Mouse (Mus musculus) midbrain, embryonic 15.5 days (tissue): ENCODE results near the gene Pigl. TPM values are rescaled to one million over a fixed set of nuclear protein-coding genes. Genes with fewer than 3 reads are reported as not detected.
"Not testable (repeated sequence)": the region's sequence is repeated elsewhere in the genome, so short reads cannot be mapped to it uniquely, and the experiment has no call there.

Experiments
- ATAC-seq: fragments of 200-750 bp; cut with Nextera tagmentation; replicated peaks from 2 replicates; pipeline ENCODE4 v1.8.0; 2017; ENCODE audit warnings: moderate TSS enrichment
- H3K27ac ChIP-seq: fragments of 300-500 bp; sonication (generic); 2 replicates; pipeline ENCODE4 v1.5.1; 2015; ENCODE audit warnings: mild to moderate bottlenecking, inconsistent platforms
- H3K27me3 ChIP-seq: fragments of 300-500 bp; sonication (generic); replicated peaks from 2 replicates; pipeline ENCODE4 v1.6.1; 2015; ENCODE audit warnings: inconsistent platforms
- H3K36me3 ChIP-seq: fragments of 300-500 bp; sonication (generic); replicated peaks from 2 replicates; pipeline ENCODE4 v1.6.1; 2015; ENCODE audit warnings: inconsistent platforms
- H3K4me1 ChIP-seq: fragments of 300-500 bp; sonication (generic); 2 replicates; pipeline ENCODE4 v1.6.1; 2015; ENCODE audit warnings: inconsistent platforms
- H3K4me2 ChIP-seq: fragments of 300-500 bp; sonication (generic); 2 replicates; pipeline ENCODE4 v1.6.1; 2015; ENCODE audit warnings: inconsistent platforms, mild to moderate bottlenecking, moderate library complexity
- H3K4me3 ChIP-seq: fragments of 300-500 bp; sonication (generic); 2 replicates; pipeline ENCODE4 v1.5.1; 2015; ENCODE audit warnings: mild to moderate bottlenecking, inconsistent platforms
- H3K9ac ChIP-seq: fragments of 300-500 bp; sonication (generic); 2 replicates; pipeline ENCODE4 v1.6.1; 2015; ENCODE audit warnings: mild to moderate bottlenecking, inconsistent platforms
- H3K9me3 ChIP-seq: fragments of 300-500 bp; sonication (generic); 2 replicates; pipeline ENCODE4 v1.6.1; 2016; ENCODE audit warnings: inconsistent platforms
- WGBS: fragments of 180-500 bp; shearing (Covaris S2); methylation state at CpG from one replicate; pipeline ENCODE4 v1.1.7; 2015; ENCODE audit warnings: mixed read lengths; 5-methylcytosine and 5-hydroxymethylcytosine counted together
- polyA plus RNA-seq: library from polyadenylated mRNA; unstranded; fragments of >200 nt; fragmentation: Nextera tagmentation; extraction: Ambion mirVana; gene quantifications from 2 replicates; pipeline ENCODE4 v1.2.1, GENCODE M21; 2015

Pigl gene
- polyA plus RNA-seq, 1 experiment from 2014 or later: 8.6 TPM

- H3K4me1 ChIP-seq, H3K36me3 ChIP-seq, H3K4me2 ChIP-seq, H3K9ac ChIP-seq, H3K4me3 ChIP-seq, H3K27me3 ChIP-seq, H3K9me3 ChIP-seq, ATAC-seq, H3K27ac ChIP-seq: not testable (repeated sequence)
- WGBS: 95% methylated on average over 13 of the region's 13 CpGs
These were observed 50.1 kb downstream of the Pigl start for GRCm38 (mm10) chr11:62508365-62508764.

- H3K4me2 ChIP-seq, H3K27ac ChIP-seq, H3K4me3 ChIP-seq, ATAC-seq, H3K9ac ChIP-seq, H3K27me3 ChIP-seq, H3K4me1 ChIP-seq, H3K36me3 ChIP-seq, H3K9me3 ChIP-seq: not testable (repeated sequence)
- WGBS: 97% methylated on average over 5 of the region's 5 CpGs
These were observed 50.6 kb downstream of the Pigl start for GRCm38 (mm10) chr11:62508816-62509215.

- Histone ChIP-seq H3K27me3 (no peaks in the 10 kb centered on the region), H3K4me2 (no peak overlapping the region), H3K36me3 (no peaks in the 10 kb centered on the region), H3K9me3 (no peaks in the 10 kb centered on the region), H3K9ac (no peak overlapping the region), H3K4me1 (no peaks in the 10 kb centered on the region), H3K27ac (no peak overlapping the region), H3K4me3 (no peak overlapping the region)
- ATAC-seq: no peak
- 81% methylated on average over 3 of the region's 3 CpGs for WGBS
These were observed 51.3 kb downstream of the Pigl start for GRCm38 (mm10) chr11:62509571-62509970.

- WGBS: 87% methylated on average over 5 of the region's 5 CpGs
- Histone ChIP-seq H3K36me3 (no peaks in the 10 kb centered on the region), H3K4me2 (no peak overlapping the region), H3K4me3 (no peak overlapping the region), H3K4me1 (no peaks in the 10 kb centered on the region), H3K9ac (no peak overlapping the region), H3K27ac (no peak overlapping the region), H3K27me3 (no peaks in the 10 kb centered on the region), H3K9me3 (no peaks in the 10 kb centered on the region)
- no peak for ATAC-seq
These were observed 52.7 kb downstream of the Pigl start for GRCm38 (mm10) chr11:62510956-62511355.

GRCm38 (mm10) chr11:62511444-62512202, 53.4 kb downstream of the Pigl start:
- no peak overlapping the region for H3K27ac ChIP-seq
- no peak overlapping the region for H3K4me3 ChIP-seq
- no peaks in the 10 kb centered on the region for H3K36me3 ChIP-seq
- no peak overlapping the region for H3K9ac ChIP-seq
- no peak for ATAC-seq
- no peaks in the 10 kb centered on the region for H3K27me3 ChIP-seq
- H3K4me2 ChIP-seq: no peak overlapping the region
- 71% methylated on average over 13 of the region's 13 CpGs for WGBS
- H3K9me3 ChIP-seq: no peaks in the 10 kb centered on the region
- H3K4me1 ChIP-seq: no peaks in the 10 kb centered on the region

- no peaks in the 10 kb centered on the region for H3K9me3 ChIP-seq
- no peaks in the 10 kb centered on the region for H3K27me3 ChIP-seq
- no peak overlapping the region for H3K9ac ChIP-seq
- no peak overlapping the region for H3K4me2 ChIP-seq
- H3K4me1 ChIP-seq: no peaks in the 10 kb centered on the region
- no peak overlapping the region for H3K27ac ChIP-seq
- no peaks in the 10 kb centered on the region for H3K36me3 ChIP-seq
- no peak overlapping the region for H3K4me3 ChIP-seq
- no peak for ATAC-seq
- WGBS: 91% methylated on average over 8 of the region's 8 CpGs
These were observed 54.3 kb downstream of the Pigl start for GRCm38 (mm10) chr11:62512529-62513080.

- Histone ChIP-seq H3K4me2 (no peak overlapping the region), H3K27ac (no peak overlapping the region), H3K4me1 (no peaks in the 10 kb centered on the region), H3K27me3 (no peaks in the 10 kb centered on the region), H3K9ac (no peak overlapping the region), H3K36me3 (no peaks in the 10 kb centered on the region), H3K4me3 (no peak overlapping the region), H3K9me3 (no peaks in the 10 kb centered on the region)
- WGBS: 79% methylated on average over 6 of the region's 6 CpGs
- no peak for ATAC-seq
These were observed 55.1 kb downstream of the Pigl start for GRCm38 (mm10) chr11:62513311-62513710.

GRCm38 (mm10) chr11:62518991-62519390, 60.7 kb downstream of the Pigl start:
- Histone ChIP-seq H3K4me3 (no peak overlapping the region), H3K4me1 (no peaks in the 10 kb centered on the region), H3K4me2 (no peak overlapping the region), H3K27ac (no peak overlapping the region), H3K27me3 (no peaks in the 10 kb centered on the region), H3K9me3 (no peaks in the 10 kb centered on the region), H3K9ac (no peak overlapping the region), H3K36me3 (0 out of 2 replicates have a peak, but pooled peaks cover 2% of the 10 kb centered on the region)
- WGBS: 23% methylated on average over 2 of the region's 2 CpGs
- no peak for ATAC-seq

- Histone ChIP-seq H3K27me3 (no peaks in the 10 kb centered on the region), H3K9me3 (no peaks in the 10 kb centered on the region), H3K9ac (no peak overlapping the region), H3K36me3 (peaks cover 10% of the 10 kb centered on the region; the same call in 1 of the 2 replicates), H3K27ac (no peak overlapping the region), H3K4me2 (no peak overlapping the region), H3K4me1 (no peaks in the 10 kb centered on the region), H3K4me3 (no peak overlapping the region)
- ATAC-seq: no peak
- WGBS: 76% methylated on average over 2 of the region's 2 CpGs
These were observed 64.0 kb downstream of the Pigl start for GRCm38 (mm10) chr11:62522283-62522682.

GRCm38 (mm10) chr11:62537089-62537488, 78.8 kb downstream of the Pigl start:
- peaks cover 16% of the 10 kb centered on the region for H3K4me1 ChIP-seq
- no peaks in the 10 kb centered on the region for H3K27me3 ChIP-seq
- 0 out of 2 replicates have a peak overlapping the region, but pooled peaks have one; percentile 31 for H3K9ac ChIP-seq
- H3K36me3 ChIP-seq: 0 out of 2 replicates have a peak, but pooled peaks cover 8% of the 10 kb centered on the region
- no peaks in the 10 kb centered on the region for H3K9me3 ChIP-seq
- peak overlapping the region; percentile 94; the same call in 1 of the 2 replicates for H3K4me3 ChIP-seq
- WGBS: 84% methylated on average over 8 of the region's 8 CpGs
- ATAC-seq: no peak
- H3K4me2 ChIP-seq: peak overlapping the region; percentile 83
- H3K27ac ChIP-seq: no peak overlapping the region

GRCm38 (mm10) chr11:62537590-62537989, 79.3 kb downstream of the Pigl start:
- peak overlapping the region; percentile 83 for H3K4me2 ChIP-seq
- H3K9ac ChIP-seq: 0 out of 2 replicates have a peak overlapping the region, but pooled peaks have one; percentile 31
- no peaks in the 10 kb centered on the region for H3K9me3 ChIP-seq
- no peak for ATAC-seq
- peak overlapping the region; percentile 94 for H3K4me3 ChIP-seq
- 0 out of 2 replicates have a peak, but pooled peaks cover 8% of the 10 kb centered on the region for H3K36me3 ChIP-seq
- H3K4me1 ChIP-seq: peaks cover 16% of the 10 kb centered on the region
- H3K27me3 ChIP-seq: no peaks in the 10 kb centered on the region
- 0 out of 2 replicates have a peak overlapping the region, but pooled peaks have one; percentile 12 for H3K27ac ChIP-seq
- 18% methylated on average over 7 of the region's 7 CpGs for WGBS

GRCm38 (mm10) chr11:62538321-62539088, 80.2 kb downstream of the Pigl start:
- peak overlapping the region; percentile 83 for H3K4me2 ChIP-seq
- no peaks in the 10 kb centered on the region for H3K27me3 ChIP-seq
- peaks cover 16% of the 10 kb centered on the region for H3K4me1 ChIP-seq
- WGBS: under 1% methylated on average over 70 of the region's 73 CpGs
- H3K4me3 ChIP-seq: peak overlapping the region; percentile 94
- no peaks in the 10 kb centered on the region for H3K9me3 ChIP-seq
- H3K36me3 ChIP-seq: 0 out of 2 replicates have a peak, but pooled peaks cover 8% of the 10 kb centered on the region
- ATAC-seq: peak; percentile 84
- H3K27ac ChIP-seq: peak overlapping the region; percentile 87
- peak overlapping the region; percentile 87 for H3K9ac ChIP-seq
